Mouse (Mus musculus): Measurements from ENCODE around the gene Castor2.

Gene Castor2

DNA sequence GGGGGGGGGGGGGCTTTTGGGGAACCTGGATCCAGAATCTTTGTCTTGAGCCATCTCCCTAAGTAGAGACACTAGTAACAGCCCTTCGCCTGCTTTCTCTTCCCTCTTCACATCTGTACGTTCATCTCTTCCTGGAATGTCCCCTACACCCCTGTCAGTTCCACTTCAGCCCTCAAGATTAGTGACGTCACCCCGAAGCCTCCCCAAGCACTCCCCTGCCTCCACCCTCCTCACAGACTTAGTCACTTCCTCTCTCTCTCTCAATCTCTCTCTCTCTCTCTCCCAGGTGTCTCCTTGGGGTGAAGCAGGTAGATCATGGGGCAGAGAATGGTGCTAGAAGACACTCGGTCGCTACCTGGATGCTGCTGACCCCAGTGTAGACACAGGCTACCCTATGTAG, 3.2 kb downstream of the Castor2 start:
- DNase-seq (ENCODE audit: low spot score in 2 of 2): no peak

DNA sequence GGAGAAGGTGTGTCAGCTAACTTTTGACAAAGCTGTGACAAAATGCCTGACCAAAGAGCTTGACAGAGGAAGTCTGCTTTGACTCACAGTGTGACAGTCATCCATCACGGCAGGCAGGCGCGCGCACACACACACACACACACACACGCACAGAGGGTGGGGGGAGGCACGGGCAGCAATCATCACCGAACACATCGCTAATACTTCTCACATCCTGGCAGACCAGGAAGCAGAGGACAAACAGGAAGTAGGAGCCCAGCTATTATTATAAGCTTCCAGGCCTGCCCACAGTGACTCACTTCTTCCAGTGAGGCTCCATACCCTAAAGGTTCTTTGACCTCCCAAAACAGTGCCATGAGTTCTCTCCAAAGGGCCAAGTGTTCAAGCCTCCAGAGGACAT, 6.3 kb downstream of the Castor2 start:
- DNase-seq (ENCODE audit: low spot score in 2 of 2): no peak

DNA sequence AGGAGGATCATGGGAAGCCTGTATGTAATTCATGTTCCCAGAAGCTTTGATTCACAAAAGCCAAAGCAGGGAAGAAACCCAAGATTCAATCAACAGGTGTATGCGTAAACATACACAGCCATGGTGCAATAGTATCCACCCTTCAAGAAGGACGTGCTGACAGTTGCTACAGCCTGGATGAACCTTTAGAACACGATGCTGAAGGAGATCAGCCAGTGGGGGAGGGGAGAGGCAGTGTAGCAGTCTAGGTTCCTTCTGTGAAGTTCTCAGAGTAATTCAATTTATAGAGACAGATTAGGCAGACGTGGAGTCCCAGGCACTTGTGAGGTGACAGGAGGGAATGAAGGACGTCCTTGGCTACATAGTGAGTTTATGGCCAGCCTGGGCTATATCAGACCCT, 15.5 kb downstream of the Castor2 start:
- DNase-seq (ENCODE audit: low spot score in 2 of 2): no peak

DNA sequence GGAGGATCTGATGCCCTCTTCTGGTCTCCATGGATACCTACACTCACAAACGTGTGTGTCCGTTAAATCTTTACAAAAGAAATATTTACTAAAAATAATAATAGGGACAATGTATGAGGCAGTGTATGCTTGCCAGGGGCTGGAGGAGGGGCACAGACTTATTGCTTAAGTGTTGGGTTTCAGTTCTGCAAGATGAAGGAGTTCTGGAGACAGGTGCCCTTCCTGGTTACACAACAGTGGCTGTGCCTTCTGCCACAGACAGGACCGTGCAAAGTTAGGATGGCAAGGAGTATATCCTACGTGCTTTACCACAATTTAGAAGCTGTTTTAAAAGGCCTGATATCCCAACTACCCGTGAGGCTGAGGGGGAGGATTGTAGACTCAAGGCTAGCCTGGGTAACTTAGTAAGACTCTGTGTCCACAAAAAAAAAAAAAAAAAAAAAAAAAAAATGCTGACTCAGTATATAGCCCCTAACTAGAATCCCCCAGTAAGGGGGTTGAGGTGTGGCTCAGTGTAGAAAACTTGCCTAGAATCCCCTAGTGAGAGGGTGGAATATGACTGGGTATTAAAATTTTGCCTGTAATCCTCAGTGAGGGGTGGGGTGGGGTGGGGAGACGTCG, 16.2 kb downstream of the Castor2 start:
- no peak for DNase-seq (ENCODE audit: low spot score in 2 of 2)

DNA sequence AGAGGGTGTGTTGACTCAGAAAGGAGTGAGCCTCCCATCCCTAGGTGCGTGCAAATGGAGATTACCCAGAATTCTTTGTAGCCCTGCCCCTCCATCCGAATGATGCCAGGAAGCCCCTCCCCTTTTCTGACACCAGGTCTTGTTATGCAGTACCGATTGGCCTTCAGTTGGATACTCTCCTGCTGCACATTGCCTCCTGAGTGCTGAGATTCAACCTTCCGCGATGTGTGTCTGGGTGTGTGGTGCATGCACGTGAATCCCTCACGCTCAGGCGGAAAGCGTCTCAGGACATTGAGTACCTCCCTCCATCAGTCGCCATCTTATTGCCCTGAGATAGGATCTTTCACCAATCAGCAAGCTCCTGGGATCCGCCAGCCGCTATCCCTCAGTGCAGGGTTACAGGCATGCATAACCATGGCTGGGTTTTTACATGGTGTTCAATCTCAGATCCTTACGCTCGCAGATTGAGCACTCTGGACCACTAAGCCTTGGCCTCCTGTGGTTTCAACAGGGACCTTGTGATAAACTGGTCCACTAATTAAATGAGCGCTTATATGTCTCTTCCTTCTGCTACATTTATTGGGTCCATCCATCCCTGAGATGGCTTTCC, 19.4 kb downstream of the Castor2 start:
- no peak for DNase-seq (ENCODE audit: low spot score in 2 of 2)

DNA sequence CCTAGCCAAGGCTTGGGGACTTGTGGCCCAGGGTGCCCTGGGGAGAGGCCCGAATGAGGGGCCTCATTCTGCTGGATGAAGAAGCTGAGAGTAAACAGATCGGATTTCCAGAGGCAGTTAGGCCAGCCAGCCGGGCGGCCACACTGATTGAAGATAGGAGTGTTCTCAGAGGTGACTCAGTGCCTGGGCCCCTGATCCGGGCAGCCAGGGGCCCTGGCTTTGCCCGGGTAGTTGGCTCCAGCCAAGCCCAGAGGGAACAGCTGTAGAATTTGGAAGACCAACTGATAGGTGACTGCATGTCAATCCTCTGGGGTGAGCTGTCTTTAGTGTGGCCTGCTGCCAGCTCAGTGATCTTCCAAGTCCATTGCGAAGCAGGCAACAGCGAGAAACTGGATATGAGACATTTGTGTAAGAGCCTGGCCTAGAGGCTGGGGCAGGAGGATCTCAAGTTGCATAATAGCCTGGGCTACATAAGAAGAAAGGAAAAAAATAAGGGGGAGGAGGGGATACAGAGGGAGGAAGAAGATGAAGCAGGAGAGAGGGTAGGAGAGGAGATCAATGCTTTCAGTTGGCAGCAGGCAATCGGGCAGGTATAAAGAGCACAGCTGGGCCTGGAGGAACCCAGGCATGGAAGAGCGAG, 20.1 kb downstream of the Castor2 start:
- no peak for DNase-seq (ENCODE audit: low spot score in 2 of 2)

DNA sequence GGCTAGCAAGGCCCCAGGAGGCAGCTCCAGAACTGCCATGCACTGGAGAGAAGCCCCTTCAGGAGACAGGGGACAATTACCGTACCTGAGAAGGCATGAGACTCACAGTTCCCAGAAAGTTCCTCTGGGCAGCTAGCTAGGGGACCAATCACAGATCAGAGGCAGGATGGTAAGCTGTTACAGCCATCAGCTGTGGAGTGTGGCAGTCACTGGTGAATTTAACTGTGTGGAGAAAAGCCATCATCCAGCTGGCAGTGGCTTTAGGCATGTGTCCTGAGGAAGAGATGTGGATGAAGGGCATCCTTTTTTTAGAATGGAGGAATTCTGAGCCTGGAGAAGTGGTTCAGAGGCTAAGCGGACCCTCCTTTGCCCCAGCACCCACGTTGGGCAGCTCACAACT, 20.6 kb downstream of the Castor2 start:
- DNase-seq (ENCODE audit: low spot score in 2 of 2): no peak

DNA sequence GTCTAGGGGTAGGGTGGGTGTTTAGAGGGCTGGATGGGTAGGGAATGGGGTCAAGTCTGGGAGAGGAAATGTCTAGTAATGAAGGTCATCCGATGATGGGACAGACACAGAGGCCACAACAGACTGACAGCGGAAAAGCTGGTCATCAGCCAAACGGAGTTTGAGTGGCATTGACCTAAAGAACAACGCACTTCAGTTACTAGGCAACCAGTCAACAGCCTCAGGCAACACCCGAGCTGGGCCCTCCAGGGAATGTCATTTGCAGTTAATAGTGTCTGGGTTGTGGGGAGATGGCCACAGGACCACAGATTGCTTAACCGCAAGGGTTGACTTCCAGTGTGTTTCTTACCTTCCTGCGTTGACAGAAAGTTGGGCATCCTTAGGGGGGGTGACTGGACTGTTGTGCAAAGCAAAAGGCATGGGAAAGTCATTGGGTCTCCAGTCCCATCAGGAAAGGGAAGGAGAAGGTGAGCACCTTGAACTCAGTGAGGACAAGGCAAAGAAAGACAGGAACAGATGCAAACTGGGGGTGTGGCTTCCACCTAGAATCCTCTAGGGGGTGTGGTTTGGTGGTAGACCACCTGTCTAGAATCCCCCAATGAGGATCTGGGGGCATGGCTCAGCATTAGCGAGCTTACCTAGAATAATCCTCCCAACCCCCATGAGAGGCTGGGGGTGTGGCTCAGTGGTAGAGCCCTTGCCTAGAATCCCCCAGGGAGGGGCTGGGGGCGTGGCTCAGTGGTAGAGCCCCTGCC, 21.8 kb downstream of the Castor2 start:
- DNase-seq (ENCODE audit: low spot score in 2 of 2): no peak

DNA sequence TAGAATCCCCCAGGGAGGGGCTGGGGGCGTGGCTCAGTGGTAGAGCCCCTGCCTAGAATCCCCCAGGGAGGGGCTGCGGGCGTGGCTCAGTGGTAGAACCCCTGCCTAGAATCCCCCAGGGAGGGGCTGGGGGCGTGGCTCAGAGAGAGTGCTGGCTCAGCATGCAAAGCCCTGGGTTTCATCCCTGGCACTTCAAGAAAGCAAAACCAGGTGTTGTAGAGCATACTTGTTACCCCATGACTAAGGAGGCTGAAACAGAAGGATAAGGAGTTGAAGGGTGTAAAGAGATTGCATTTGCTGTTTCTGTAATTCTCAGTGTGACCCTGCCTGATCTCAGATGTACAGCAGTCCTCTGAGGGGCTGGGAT, 22.4 kb downstream of the Castor2 start:
- no peak for DNase-seq (ENCODE audit: low spot score in 2 of 2)

DNA sequence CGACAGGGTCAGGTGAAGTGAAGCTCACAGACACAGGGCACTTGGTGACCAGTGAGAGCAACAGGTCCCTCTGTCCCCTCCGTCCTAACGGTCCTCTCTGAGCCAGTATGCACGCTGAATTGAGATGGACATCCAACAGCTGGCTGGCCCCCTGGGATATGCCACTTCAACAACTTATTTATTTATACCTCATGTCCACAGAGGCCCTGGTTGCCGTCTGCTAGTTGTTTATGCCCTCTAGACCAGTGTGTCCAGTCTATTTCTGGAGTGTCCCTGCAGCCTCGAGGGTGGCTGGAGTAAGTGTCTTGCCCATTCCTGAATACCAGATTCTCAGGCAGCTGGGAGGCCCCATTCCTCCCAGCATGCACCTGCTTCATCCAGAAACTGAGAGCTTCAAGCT, 24.3 kb downstream of the Castor2 start:
- DNase-seq (ENCODE audit: low spot score in 2 of 2): no peak

DNA sequence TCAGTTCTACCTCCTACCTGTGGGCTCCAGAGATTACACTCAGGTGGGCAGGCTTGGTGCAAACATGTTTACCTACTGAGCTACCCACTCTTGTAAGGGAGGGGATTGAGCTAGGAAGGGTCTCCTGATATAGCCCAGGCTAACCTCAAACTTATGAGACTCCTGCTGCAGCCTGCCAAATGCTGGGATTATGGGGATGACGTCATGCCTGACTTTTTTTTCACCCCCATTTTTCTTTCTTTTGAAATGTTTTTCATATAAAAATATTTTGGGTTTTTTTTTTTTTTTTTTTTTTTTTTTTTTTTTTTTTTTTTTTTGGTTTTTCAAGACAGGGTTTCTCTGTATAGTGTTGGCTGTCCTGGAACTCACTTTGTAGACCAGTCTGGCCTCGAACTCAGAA, 26.7 kb downstream of the Castor2 start:
- no peak for DNase-seq (ENCODE audit: low spot score in 2 of 2)

DNA sequence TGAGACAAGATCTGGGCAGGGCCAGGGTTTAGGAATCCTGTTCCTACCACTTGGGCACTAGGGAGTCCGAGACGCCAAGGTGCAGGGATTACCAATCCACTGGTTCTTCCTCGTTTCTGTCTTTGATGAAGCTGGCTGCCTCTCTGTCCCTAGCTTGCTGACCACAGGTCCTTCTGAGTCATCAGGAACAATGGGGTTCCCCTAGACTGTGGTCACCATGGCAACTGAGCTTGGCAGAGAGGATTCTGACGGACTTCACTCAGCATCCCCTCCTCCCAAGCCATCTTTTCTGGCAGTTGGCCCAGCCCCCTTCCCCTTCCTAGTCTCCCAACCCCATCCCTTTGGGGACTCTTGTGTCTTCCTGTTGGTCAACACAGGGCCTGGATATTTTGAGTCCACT, 32.1 kb downstream of the Castor2 start:
- no peak for DNase-seq (ENCODE audit: low spot score in 2 of 2)

DNA sequence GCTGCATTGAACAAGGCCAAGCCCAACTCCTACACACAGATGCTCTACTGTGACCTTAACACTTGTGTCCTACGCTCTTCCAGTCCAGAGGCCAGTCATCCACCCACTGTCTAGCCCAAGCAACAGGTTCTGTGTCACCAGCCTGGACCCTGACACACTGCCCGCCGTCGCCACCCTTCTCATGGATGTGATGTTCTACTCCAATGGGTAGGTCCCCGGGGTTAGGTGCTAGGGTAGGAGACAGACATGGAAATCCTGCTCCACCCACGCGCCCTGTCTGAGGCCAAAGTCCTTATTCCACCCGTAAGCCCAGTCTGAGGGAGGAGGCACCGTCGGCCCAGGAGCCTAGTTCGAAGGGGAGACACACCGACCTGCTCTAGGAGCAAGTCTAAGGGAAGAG, 36.5 kb downstream of the Castor2 start:
- no peak for DNase-seq (ENCODE audit: low spot score in 2 of 2)

DNA sequence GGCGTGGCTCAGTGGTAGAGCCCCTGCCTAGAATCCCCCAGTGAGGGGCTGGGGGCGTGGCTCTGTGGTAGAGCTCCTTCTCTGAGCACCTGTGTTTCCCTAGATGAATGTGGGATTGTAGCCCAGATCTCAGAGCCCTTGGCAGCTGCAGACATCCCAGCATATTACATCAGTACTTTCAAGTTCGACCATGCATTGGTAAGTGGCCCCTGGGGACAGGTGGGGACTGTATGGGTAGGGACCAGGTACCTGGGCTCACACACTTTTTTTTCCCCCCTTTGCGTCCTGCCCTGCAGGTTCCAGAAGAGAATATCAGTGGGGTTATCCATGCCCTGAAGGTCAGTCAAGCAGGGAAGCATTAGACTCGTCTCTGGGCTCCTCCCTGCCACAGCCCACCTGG, 38.4 kb downstream of the Castor2 start:
- no peak for DNase-seq (ENCODE audit: low spot score in 2 of 2)

DNA sequence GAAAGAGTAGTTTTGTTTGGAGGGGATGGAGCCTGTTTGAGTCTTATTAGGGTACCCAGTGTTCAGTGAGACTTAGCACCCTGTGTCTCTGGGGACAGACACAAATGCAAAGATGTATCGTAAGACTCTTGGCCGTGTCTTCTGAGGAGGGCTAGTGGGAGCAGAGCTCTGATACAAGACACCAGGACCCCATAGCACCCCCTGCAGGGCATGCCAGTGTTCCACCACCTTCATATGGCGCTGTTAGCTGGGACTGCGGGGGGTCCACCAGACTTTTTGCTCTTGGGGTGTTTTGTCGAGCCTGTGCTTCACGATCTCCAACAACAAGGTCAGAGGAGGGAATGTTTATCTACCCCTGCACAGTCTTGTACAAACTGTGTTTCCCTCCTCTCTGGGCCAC, 39.9 kb downstream of the Castor2 start:
- DNase-seq (ENCODE audit: low spot score in 2 of 2): peak in 1 of 2 experiments; percentile 10

DNA sequence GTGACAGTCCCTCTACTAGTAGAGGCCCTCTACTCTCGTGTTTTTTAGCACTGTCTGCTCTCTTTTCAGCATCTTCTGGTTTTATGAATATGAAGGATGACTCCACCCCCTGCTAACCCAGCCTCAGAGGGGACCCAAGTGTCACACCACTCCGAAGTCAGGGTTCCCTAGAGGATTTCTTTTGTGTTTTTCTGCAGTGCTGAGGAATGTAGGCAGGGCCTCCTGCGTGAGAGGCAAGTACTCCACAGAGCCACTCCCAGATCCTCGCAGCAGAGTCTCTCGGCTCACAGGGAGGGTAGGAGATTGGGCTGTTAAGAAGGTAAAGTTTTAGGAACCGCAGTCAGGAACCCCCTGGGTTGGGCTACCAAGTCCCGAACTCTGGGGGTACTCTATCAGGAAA, 41.7 kb downstream of the Castor2 start:
- DNase-seq (ENCODE audit: low spot score in 2 of 2): no peak

DNA sequence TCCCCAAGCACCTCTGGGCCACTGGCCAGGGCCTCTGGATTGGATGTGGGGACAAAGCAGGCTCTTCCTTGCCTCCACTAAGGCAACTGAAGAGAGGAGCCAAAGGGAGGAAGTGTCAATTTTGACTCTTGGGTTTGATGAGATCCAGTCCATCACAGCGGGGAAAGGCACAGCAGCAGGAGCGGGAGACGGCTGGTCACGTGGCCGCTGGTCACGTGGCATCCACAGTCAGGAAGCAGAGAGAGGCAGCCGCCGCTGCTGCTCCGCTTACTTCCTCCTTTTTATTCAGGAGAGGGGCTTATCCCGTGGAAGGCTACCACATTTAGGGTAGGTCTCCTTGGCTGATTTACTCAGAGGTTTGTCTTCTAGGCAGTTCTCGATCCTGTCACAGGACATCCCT, 42.9 kb downstream of the Castor2 start:
- DNase-seq (ENCODE audit: low spot score in 2 of 2): no peak

DNA sequence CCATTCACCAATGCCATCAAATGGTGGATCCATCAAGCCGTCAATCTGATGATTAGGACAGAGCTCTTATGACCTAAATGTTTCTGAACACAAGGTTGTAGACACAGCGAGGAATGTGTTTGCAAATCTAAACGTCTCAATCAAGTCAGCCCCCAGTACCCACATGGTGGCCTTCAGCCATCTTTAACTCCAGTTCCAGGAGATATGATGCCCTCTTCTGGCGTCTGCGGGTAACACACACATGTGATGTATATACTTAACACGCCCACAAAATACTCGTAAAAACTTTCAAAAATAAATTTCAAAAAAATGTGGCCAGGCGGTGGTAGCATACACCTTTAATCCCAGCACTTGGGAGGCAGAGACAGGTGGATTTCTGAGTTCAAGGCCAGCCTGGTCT, 45.5 kb downstream of the Castor2 start:
- DNase-seq (ENCODE audit: low spot score in 2 of 2): no peak

DNA sequence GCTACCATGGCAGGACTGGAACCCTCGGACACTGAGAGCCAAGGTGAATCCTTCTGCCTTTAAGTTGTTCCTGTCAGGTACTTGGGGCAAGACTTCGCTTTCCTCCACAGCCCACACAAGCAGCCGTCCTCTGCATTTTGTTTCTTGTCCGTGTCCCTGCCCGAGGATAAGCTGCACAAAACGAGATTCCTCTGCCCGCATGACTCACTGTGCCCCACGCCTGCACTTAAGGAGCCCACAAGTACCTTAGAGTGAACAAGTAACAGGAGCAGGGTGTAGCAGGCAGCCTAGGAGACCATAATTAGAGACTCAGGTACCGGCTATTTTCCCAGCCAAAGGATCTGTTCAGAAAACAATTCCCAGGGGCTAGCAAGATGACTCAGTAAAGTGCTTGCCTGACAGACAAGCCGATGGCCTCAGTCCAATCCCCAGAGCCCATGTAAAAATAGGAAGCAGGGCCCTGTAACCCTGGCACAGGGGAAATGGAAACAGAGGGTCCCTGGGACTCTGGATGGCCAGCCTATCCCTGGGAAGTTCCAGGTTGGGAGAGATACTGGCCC, 47.8 kb downstream of the Castor2 start:
- DNase-seq (ENCODE audit: low spot score in 2 of 2): no peak

DNA sequence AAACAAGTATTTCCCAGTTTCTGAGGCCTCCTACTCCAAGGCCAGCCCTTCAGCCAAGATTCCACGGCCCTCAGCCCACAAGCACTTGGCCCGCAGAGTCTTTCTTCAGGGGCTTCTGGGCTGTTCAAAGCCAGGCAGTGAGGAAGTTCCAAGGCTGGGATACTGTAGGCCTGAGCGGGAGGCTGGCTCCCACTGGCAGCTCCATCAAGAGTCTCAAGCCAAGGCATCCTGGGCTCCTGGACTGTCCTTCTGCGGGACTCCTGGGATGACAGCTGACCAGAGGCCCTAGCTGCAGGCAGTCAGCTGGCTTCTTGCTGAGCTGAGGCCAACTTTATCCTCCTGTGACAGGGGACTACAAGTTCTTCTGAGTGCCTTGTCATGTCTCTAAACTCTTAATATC, 48.6 kb downstream of the Castor2 start:
- no peak for DNase-seq (ENCODE audit: low spot score in 2 of 2)

DNA sequence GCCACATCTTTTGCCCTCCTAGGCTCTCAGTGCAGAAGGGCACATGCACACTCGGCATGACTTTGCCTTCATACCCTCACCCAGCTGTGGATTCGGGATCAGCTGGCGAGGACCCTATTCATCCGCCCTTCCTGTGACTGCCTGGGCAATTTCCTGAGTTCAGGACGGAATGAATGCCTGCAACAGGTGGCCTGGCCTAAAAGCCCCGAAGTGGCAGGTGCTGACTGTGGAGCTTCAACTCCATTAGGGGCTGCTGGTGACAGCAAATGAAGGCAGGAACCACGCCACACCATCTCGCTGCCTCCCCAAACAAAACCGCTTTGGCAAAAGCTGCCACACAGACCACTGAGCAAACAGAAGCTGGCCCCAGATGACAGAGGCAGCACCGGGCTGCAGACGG, 52.4 kb downstream of the Castor2 start:
- DNase-seq (ENCODE audit: low spot score in 2 of 2): no peak

DNA sequence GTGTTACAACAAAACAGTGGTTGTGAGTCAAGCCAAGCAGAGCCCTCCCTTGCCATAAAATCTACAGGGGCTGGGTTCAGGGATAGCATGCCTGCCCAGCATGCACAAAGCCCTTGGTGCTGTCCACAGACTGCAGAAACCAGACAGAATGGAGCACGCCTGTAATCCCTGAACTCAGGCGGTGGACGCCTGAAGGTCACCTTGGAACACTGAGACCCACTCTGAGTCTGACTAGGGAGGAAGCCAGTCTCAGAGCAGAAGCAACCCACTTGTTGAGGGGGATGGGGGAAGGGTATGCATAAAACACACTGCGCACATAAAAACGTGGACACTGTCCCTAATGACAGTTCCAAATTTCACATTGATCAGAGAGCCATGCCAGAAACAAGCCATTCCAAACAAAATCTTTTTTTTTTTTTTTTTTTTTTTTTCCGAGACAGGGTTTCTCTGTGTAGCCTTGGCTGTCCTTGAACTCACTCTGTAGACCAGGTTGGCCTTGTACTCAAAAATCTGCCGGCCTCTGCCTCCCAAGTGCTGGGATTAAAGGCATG, 56.5 kb downstream of the Castor2 start:
- no peak for DNase-seq (ENCODE audit: low spot score in 2 of 2)
